Mouse (Mus musculus) layer of hippocampus, adult 2 months (tissue): Measurements from ENCODE around the gene Vwa3b. TPM values are rescaled to one million over a fixed set of nuclear protein-coding genes. Genes with fewer than 3 reads are reported as not detected.
"Not testable (repeated sequence)": the region's sequence is repeated elsewhere in the genome, so short reads cannot be mapped to it uniquely, and the experiment has no call there.

Source experiments
- DNase-seq, 2 experiments: peaks; one replicate each; pipeline ENCODE4 v3.0.0; 2022; ENCODE audit warnings: low spot score in 2 of 2
- H3K27ac ChIP-seq: fragments of 200-600 bp; 2 replicates; pipeline ENCODE4 v1.8.1; 2022
- H3K4me3 ChIP-seq: fragments of 200-600 bp; 2 replicates; pipeline ENCODE4 v1.8.1; 2022; ENCODE audit warnings: mild to moderate bottlenecking
- CTCF ChIP-seq: fragments of 200-600 bp; conservative IDR thresholded peaks from 2 replicates; pipeline ENCODE4 v1.8.1; 2022; ENCODE audit warnings: antibody characterized with exemption, mild to moderate bottlenecking, moderate library complexity
- total RNA-seq, 2 experiments: library from RNA; stranded (reverse); gene quantifications; 2 replicates each; pipeline ENCODE4 v1.2.3; 2021

Vwa3b gene
- total RNA-seq, 2 experiments from 2014 or later, result 21.0 to 21.9 TPM

DNA sequence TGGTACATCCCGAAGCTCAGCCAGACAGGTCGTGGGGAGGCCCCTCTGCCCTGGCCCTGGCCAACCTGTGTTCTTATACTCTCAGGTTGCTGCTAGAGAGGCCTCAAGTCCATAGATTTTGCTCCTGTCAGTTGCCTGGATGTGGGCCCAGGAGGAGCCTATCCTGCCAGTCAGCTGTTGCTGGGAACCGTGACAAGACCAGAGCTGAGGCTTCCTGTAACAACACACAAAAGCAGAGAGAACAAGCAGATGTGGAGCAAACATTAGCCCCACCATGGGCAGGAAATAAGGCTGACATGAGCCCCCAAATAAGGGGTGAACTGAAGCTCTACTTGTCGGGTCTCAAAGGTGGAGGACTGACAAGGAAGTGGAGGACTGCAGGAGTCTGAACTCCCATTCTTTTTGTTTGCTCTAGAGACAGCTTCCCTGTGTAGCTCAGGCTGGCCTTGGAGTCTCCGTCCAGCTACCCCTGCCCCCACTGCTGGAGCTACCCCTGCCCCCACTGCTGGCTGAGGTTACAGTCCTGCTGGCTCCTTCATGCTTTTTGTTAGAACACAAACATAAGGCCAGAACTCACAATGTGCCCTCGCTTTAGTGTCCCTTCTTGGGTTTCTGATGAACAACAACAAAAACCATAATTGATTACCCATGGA, 29.7 kb upstream of the Vwa3b start:
- DNase-seq, result no peak
- no peak for TF ChIP-seq CTCF
- no peak overlapping the region for H3K27ac ChIP-seq
- H3K4me3 ChIP-seq, result no peak overlapping the region

DNA sequence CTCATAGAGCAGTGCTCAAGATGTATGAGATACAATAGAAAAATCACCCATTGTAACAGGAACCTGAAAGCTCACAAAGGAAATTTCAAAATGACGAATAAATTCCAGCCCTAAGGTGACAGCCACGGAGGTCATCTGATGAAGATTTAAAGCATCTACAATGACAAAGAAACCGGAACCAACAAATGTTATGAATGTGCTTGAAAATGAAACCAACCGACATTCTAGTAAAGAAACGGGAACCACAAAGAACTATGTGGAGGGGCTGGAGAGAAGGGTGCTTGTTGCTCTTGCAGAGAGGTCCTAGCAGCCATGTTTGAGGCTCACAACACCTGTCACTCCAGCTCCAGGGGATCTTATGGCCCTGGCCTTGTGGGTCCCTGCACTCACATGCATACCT, 26.1 kb upstream of the Vwa3b start:
- DNase-seq, result no peak
- Histone ChIP-seq H3K27ac (no peak overlapping the region), H3K4me3 (no peak overlapping the region)
- no peak for TF ChIP-seq CTCF

DNA sequence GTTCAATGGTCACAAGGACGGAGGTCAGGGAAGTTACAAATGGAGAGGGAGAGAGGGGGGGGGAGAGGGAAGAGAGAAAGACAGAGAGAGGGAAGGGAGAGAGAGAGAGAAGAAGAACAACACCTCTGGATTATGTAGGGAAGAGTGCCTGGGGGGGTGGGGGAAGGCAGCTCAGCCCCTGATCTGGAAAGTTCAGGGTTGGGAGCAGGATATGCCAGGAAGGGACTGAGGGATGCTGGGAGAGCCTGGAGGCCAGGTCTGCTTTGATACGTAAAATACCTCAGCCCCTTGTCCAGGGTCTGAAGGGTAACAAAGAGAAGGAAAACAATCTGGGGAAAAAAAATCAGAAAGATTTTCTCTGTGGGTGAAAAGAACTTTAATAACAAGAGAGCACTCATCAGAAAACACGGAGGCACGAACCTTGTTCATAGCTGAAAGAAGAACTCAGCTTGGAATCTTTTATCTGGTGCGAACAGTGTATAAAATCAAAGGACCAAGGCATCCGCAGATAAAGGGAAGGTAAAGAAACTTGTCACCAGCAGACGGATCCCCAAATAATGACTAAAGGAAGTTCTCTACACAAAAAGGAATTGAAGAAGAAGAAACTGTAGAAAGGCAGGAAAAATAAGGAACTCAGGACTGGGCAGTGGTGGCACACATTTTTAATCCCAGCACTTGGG, 24.6 kb upstream of the Vwa3b start:
- TF ChIP-seq CTCF, result no peak
- H3K27ac ChIP-seq, result no peak overlapping the region
- DNase-seq, result no peak
- no peak overlapping the region for H3K4me3 ChIP-seq

DNA sequence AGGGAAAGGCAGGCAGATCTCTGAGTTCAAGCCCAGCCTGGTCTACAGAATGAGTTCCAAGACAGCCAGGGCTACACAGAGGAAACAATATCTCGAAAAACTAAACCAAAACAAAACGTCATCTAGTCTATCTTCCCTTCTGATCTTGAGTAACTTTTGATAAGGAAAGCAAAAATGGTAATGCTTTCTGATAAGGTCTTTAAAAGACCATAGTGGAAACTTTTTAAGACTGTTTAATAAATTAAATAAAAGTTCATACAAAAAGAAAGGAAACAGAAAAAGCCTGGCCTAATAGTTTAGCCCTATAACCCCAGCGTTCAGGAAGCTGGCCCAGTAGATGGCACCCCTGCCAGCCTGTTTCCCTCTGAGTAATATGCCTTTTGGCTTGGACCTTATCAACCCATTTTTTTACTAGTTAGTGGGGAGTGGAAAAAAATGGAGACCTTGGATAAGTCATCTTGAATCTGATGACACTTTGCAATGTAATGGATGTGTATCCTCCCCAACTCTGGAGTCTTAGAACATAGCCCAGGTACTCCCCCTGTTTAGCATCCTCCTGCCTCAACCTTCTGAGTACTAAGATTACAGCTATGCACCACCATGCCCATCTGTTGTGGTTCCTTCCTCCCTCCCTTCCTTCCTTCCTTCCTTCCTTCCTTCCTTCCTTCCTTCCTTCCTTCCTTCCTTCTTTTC, 23.9 kb upstream of the Vwa3b start:
- TF ChIP-seq CTCF, result no peak; the same call in 1 of the 2 replicates
- DNase-seq, result no peak
- H3K4me3 ChIP-seq, result no peak overlapping the region
- H3K27ac ChIP-seq, result no peak overlapping the region

DNA sequence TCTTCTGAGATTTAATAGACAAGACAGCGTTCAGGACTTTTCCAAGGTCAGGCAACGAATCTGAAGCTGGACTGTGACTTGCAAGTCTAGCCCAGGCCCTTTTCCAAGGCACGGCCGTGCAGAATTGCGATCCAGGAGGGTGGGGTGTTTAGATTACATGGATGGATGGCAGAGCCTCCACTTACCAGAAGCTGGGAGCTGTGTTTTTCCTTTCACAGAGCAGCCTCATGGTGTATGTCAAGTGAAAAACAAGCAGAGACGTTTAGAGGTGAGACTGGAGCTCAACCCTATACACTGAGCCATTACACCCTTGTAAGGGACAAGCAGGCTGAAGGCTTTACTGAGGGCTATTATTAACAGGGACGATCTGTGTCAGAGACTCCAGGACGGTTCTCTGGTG, 21.9 kb upstream of the Vwa3b start:
- Histone ChIP-seq H3K27ac (no peak overlapping the region), H3K4me3 (no peak overlapping the region)
- no peak for DNase-seq
- no peak for TF ChIP-seq CTCF

DNA sequence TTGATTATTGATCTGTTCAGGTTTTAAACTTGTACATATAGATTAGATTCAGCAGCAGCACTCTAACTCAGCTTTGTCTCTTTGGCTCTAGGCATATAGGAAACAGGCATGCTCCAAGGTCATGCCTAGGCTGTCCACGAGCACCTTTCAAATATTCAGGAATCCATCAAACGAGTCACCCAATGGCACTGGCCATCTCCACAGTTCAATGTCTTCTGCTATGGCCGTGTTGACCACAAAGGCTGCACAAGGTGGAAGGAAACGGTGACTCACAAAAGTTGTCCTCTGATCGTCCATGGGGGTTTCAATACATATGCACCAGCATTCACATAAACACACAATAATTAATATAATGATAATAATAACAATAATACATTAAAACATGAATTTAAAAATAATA, 21.4 kb upstream of the Vwa3b start:
- no peak for TF ChIP-seq CTCF
- DNase-seq, result no peak
- H3K27ac ChIP-seq, result no peak overlapping the region
- no peak overlapping the region for H3K4me3 ChIP-seq

DNA sequence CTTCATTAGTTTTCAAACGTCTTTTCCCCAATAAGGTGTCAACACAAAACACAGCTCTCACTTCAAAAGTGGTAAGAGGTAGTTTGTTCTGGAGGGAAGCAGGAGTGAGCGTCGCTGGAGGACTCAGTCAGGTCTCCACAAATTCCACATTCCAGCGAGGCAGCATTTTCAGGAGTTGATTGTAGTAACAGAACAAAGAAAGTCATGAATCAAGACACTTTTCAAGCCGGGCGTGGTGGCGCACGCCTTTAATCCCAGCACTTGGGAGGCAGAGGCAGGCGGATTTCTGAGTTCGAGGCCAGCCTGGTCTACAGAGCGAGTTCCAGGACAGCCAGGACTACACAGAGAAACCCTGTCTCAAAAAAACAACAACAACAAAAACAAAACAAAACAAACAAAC, 19.9 kb upstream of the Vwa3b start:
- H3K4me3 ChIP-seq, DNase-seq, H3K27ac ChIP-seq: not testable (repeated sequence)

DNA sequence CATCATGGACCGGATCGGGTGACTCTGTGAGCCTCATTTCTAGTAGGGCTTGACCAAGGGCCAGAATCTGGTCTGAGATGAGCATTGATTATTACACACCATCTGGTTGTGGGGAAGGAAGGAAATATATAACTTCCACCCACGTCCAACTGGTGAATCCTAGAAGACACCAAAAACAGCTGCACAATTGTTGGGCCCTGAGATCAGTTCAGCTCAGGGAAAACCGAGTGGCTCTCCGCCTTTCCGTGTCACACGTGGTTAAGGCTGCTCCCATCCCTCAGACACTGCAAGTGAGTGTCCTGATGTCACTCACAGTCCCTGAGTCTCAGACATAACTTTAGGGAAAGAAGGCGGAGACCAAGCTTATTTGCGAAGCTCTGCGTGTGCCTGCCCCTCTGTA, 16.5 kb upstream of the Vwa3b start:
- DNase-seq, result no peak
- no peak overlapping the region for H3K4me3 ChIP-seq
- no peak for TF ChIP-seq CTCF
- no peak overlapping the region for H3K27ac ChIP-seq

DNA sequence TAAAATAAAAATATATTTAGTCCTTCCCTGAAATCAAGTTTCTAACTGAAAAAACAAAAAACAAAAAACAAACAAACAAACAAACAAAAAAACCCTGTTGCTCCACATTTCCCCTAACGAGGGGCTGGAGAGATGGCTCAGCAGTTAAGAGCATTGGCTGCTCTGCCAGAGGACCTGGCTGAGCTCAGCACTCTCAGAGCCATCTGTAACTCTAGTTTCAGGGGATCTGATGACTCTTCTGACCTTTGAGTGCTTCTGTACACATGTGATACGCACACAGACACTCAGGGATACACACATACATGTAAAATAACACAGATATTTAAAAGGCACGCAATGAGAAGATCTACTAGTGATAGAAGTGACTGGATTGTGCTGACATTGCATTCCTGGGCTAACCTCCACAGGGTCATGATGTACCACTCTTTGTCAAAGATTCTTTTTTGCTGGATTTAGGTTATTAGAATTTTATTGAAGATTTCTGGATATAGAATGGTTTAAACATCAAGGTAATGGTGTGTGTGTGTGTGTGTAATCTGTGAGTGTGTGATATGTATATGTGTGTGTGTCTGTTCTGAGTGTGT, 14.7 kb upstream of the Vwa3b start:
- no peak for DNase-seq
- H3K4me3 ChIP-seq, result no peak overlapping the region
- no peak for TF ChIP-seq CTCF
- no peak overlapping the region for H3K27ac ChIP-seq

DNA sequence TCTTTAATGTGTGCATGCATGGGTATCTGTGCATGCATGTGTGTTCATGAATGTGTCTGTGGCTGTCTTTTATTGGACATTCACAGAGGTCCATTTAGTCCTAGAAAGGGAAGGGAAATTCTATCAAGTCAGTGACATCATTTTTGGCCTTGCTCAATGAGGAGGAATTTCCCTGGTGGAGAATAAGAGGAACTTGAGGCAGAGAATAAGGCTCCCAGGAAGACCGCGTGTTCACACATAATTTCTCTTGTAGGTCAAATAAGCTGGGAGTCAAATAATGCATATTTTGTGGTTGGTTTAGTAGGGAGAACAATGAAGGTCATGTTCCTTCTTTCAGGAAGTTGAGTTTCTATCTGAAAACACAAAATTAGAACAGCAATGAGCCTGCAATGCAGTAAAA, 13.4 kb upstream of the Vwa3b start:
- no peak for DNase-seq
- no peak overlapping the region for H3K4me3 ChIP-seq
- TF ChIP-seq CTCF, result no peak; the same call in 1 of the 2 replicates
- no peak overlapping the region for H3K27ac ChIP-seq

DNA sequence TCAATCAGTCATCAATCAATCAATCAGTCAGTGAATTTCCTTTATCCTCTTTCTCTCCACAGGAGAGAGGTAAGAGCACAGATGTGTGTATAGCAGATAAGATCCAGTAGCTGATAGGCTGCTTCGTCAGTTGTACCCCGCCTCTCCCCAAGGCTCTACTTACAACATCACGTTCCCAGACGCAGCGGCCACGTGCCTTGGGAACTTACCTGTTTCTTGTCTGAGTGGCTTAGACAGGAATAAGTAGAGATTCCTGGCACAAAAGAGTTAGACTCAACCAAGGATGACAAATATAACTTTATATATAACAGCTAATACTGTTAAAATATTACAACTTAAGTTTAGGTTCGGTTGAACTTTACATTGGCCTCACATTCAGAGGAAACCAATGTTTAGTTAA, 12.7 kb upstream of the Vwa3b start:
- no peak overlapping the region for H3K4me3 ChIP-seq
- no peak for DNase-seq
- TF ChIP-seq CTCF, result no peak
- no peak overlapping the region for H3K27ac ChIP-seq

DNA sequence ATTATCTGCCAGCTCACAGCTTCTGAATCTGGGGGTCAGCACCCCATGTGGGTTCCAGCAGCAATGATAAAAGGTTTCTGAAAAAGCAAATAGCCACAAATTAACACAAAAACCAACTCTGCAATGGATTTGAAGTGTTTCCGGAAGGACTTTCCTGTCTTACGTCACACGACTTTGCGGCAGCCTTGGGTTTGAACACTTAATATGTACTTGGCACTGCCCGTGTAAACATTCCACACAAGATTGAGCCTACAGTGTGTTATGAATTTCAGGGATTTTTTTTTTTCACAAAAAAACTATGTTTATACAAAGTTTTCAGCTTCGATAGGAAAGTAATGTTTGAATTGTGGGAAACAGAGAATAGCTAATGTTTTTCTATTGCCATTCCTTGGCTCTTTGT, 7.4 kb upstream of the Vwa3b start:
- no peak for TF ChIP-seq CTCF
- Histone ChIP-seq H3K4me3 (no peak overlapping the region), H3K27ac (no peak overlapping the region)
- DNase-seq, result no peak

DNA sequence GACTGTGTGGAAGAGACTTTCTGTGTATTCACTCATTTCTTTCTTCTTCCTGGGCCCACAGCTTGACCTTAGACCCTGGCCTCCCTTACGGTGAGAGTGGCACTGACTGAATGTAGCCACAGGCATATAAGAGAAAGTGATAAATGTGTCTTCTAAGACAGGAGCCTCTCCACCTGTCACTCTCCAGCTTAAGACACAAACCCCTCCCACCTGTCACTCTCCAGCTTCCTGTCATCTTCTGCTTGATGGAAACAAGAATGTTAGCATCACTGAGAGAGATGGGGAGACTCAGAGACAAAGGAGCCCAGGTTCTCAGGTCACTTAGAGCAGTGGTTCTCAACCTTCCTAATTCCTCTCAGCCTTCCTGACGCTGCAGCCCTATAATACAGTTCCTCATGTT, 3.7 kb upstream of the Vwa3b start:
- DNase-seq, result no peak
- Histone ChIP-seq H3K4me3 (no peak overlapping the region), H3K27ac (no peak overlapping the region)
- no peak for TF ChIP-seq CTCF
